Mouse (Mus musculus): Measurements from ENCODE around the gene Polr2e. TPM values are rescaled to one million over a fixed set of nuclear protein-coding genes. Genes with fewer than 3 reads are reported as not detected.
A peak's percentile ranks its signal among the peaks of the same experiment; 100 is the strongest.

The Polr2e gene
- polyA plus RNA-seq, 1 experiment from 2014 or later, result 212 TPM

GRCm38 (mm10) chr10:80032799-80033480 lies 6.7 kb downstream of the Polr2e start:
- Histone ChIP-seq H3K36me3 (ENCODE audit: control insufficient read depth, insufficient read depth, low read length) (peaks cover 12% of the 10 kb centered on the region), H3K9ac (ENCODE audit: low read depth, low read length) (peak overlapping the region; percentile 25), H3K27me3 (replicated peaks; ENCODE audit: control insufficient read depth, insufficient read depth, low read length) (no peaks in the 10 kb centered on the region), H3K4me2 (ENCODE audit: low read depth, low read length) (peak overlapping the region; percentile 26; the same call in 1 of the 2 replicates), H3K4me1 (ENCODE audit: control insufficient read depth, insufficient read depth, low read length) (peaks cover 32% of the 10 kb centered on the region), H3K9me3 (ENCODE audit: control insufficient read depth, low read length) (no peaks in the 10 kb centered on the region), H3K27ac (ENCODE audit: low read length) (peak overlapping the region; percentile 96), H3K4me3 (ENCODE audit: low read length) (no peak overlapping the region)
- WGBS, result 34% methylated on average over 5 of the region's 5 CpGs
- peak; percentile 69 for ATAC-seq

DNA sequence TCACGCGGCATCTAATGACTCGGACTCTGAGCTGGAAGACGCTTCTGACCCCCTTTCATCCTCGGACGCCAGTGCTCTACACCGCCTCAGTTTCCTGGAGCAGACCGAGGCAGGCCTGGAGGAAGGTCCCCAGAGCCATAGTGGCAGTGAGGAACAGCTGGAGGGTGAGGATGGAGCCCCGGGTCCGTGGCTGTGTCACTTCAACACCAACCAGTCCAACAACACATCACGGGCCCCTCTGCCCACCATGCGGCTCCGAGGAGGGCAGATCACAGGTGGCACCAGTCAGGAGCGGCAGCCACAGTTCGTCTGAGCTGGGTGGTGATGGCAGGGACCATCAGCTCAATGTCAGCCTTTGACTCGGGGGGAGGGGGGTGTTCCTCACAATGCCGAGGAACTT lies 8.9 kb downstream of the Polr2e start:
- Histone ChIP-seq H3K4me1 (ENCODE audit: control insufficient read depth, insufficient read depth, low read length) (peaks cover 34% of the 10 kb centered on the region), H3K27me3 (replicated peaks; ENCODE audit: control insufficient read depth, insufficient read depth, low read length) (no peaks in the 10 kb centered on the region), H3K9ac (ENCODE audit: low read depth, low read length) (no peak overlapping the region), H3K36me3 (ENCODE audit: control insufficient read depth, insufficient read depth, low read length) (peaks cover 2% of the 10 kb centered on the region; the same call in 1 of the 2 replicates), H3K4me3 (ENCODE audit: low read length) (no peak overlapping the region), H3K9me3 (ENCODE audit: control insufficient read depth, low read length) (no peaks in the 10 kb centered on the region), H3K27ac (ENCODE audit: low read length) (no peak overlapping the region), H3K4me2 (ENCODE audit: low read depth, low read length) (no peak overlapping the region)
- ATAC-seq, result no peak
- WGBS, result 88% methylated on average over 17 of the region's 17 CpGs

GRCm38 (mm10) chr10:80030191-80030590 lies 9.4 kb downstream of the Polr2e start:
- Histone ChIP-seq H3K4me1 (ENCODE audit: control insufficient read depth, insufficient read depth, low read length) (peaks cover 36% of the 10 kb centered on the region), H3K27ac (ENCODE audit: low read length) (no peak overlapping the region), H3K9ac (ENCODE audit: low read depth, low read length) (no peak overlapping the region), H3K4me2 (ENCODE audit: low read depth, low read length) (no peak overlapping the region), H3K36me3 (ENCODE audit: control insufficient read depth, insufficient read depth, low read length) (no peaks in the 10 kb centered on the region), H3K9me3 (ENCODE audit: control insufficient read depth, low read length) (no peaks in the 10 kb centered on the region), H3K4me3 (ENCODE audit: low read length) (no peak overlapping the region), H3K27me3 (replicated peaks; ENCODE audit: control insufficient read depth, insufficient read depth, low read length) (no peaks in the 10 kb centered on the region)
- 85% methylated on average over 9 of the region's 9 CpGs for WGBS
- no peak for ATAC-seq

- H3K4me3 ChIP-seq (ENCODE audit: low read length), result no peak overlapping the region
- H3K36me3 ChIP-seq (ENCODE audit: control insufficient read depth, insufficient read depth, low read length), result no peaks in the 10 kb centered on the region
- peaks cover 22% of the 10 kb centered on the region for H3K4me1 ChIP-seq (ENCODE audit: control insufficient read depth, insufficient read depth, low read length)
- H3K4me2 ChIP-seq (ENCODE audit: low read depth, low read length), result no peak overlapping the region
- H3K27me3 ChIP-seq (replicated peaks; ENCODE audit: control insufficient read depth, insufficient read depth, low read length), result no peaks in the 10 kb centered on the region
- no peak overlapping the region for H3K9ac ChIP-seq (ENCODE audit: low read depth, low read length)
- ATAC-seq, result no peak
- 93% methylated on average over 13 of the region's 13 CpGs for WGBS
- H3K27ac ChIP-seq (ENCODE audit: low read length), result no peak overlapping the region
- no peaks in the 10 kb centered on the region for H3K9me3 ChIP-seq (ENCODE audit: control insufficient read depth, low read length)
These were observed 11.1 kb downstream of the Polr2e start for GRCm38 (mm10) chr10:80028521-80028846.

DNA sequence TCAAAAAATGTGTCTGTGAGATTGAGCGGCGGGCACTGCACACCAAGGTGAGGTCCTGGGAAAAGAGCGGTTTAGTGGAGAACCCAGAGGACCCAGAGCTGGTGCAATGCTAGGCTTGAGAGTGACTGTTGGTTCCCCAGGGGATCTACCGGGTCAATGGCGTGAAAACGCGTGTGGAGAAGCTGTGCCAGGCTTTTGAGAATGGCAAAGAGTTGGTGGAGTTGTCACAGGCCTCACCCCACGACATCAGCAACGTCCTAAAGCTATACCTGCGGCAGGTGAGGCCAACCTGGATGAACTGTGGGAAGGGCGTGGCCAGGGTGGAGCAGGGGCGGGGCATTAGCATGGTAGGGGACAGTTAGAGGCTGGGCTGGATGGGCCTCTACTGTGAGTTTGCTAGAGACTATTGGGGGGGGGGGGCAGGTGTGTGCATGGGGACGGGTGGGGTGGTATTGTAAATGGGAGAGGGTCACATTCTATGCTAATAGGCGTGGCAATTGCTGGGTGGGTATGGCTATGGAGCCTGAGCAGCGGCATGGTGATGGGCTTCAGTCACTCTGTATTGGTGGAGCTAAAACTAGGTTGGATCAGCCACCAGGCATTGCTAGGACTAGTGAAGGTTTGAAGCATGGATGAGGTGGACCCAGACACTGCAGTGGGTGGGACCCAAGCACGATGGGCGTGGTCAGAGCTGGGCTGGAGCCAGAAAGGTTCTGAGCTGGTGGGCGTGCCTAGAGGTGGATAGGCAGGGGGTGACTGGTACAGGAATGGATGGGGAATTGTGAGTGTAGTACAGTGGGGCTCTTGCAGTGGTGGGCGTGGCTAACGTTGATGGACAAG lies 11.7 kb downstream of the Polr2e start:
- Histone ChIP-seq H3K36me3 (ENCODE audit: control insufficient read depth, insufficient read depth, low read length) (no peaks in the 10 kb centered on the region), H3K4me3 (ENCODE audit: low read length) (no peak overlapping the region), H3K9me3 (ENCODE audit: control insufficient read depth, low read length) (no peaks in the 10 kb centered on the region), H3K9ac (ENCODE audit: low read depth, low read length) (no peak overlapping the region), H3K4me2 (ENCODE audit: low read depth, low read length) (no peak overlapping the region), H3K4me1 (ENCODE audit: control insufficient read depth, insufficient read depth, low read length) (peaks cover 17% of the 10 kb centered on the region), H3K27me3 (replicated peaks; ENCODE audit: control insufficient read depth, insufficient read depth, low read length) (no peaks in the 10 kb centered on the region), H3K27ac (ENCODE audit: low read length) (no peak overlapping the region)
- ATAC-seq, result peak; percentile 58
- WGBS, result 62% methylated on average over 20 of the region's 20 CpGs

DNA sequence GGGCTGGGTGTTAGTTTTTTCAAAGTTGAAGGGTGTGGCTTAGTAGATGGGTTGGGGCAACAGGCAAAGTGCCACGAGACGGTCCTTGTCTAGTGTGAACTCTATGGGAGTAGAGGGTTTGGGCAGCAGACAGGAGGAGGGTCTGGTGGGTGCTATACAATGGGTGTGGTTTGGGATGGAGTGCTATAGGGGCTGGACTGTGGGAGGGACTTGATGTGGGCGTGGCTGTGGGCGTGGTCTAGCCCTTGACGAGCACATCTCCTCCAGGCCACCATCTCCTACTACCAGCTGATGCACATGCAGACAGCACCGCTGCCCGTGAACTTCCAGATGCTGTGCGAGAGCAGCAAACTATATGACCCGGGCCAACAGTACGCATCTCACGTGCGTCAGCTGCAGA lies 13.7 kb downstream of the Polr2e start:
- ATAC-seq, result peak; percentile 26; the same call in 1 of the 2 replicates
- Histone ChIP-seq H3K27ac (ENCODE audit: low read length) (no peak overlapping the region), H3K36me3 (ENCODE audit: control insufficient read depth, insufficient read depth, low read length) (no peaks in the 10 kb centered on the region), H3K4me2 (ENCODE audit: low read depth, low read length) (no peak overlapping the region), H3K4me3 (ENCODE audit: low read length) (no peak overlapping the region), H3K4me1 (ENCODE audit: control insufficient read depth, insufficient read depth, low read length) (peaks cover 13% of the 10 kb centered on the region), H3K9ac (ENCODE audit: low read depth, low read length) (peak overlapping the region; percentile 17; the same call in 1 of the 2 replicates), H3K9me3 (ENCODE audit: control insufficient read depth, low read length) (no peaks in the 10 kb centered on the region), H3K27me3 (replicated peaks; ENCODE audit: control insufficient read depth, insufficient read depth, low read length) (no peaks in the 10 kb centered on the region)
- 57% methylated on average over 12 of the region's 12 CpGs for WGBS

DNA sequence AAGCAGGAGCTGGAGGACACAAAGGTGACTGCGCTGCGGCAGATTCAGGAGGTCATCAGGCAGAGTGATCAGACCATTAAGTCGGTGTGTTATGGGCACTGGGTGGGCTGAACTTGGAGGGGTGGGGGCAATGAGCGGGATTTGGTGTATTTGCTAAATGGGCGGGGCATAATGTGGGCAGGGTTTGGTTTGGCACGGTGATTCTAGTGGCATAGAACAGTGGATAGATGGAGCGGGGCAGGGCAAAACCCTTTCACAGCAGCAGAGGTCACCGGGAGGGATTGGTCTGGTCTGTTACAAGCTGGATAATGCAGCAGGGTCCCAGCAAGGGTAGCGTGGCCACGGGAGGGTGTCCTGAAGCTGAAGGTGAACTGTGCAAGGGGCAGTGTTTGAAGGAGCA lies 14.1 kb downstream of the Polr2e start:
- no peak overlapping the region for H3K27ac ChIP-seq (ENCODE audit: low read length)
- peak overlapping the region; percentile 17; the same call in 1 of the 2 replicates for H3K9ac ChIP-seq (ENCODE audit: low read depth, low read length)
- no peak overlapping the region for H3K4me3 ChIP-seq (ENCODE audit: low read length)
- ATAC-seq, result no peak; the same call in 1 of the 2 replicates
- no peaks in the 10 kb centered on the region for H3K36me3 ChIP-seq (ENCODE audit: control insufficient read depth, insufficient read depth, low read length)
- no peak overlapping the region for H3K4me2 ChIP-seq (ENCODE audit: low read depth, low read length)
- peaks cover 16% of the 10 kb centered on the region for H3K4me1 ChIP-seq (ENCODE audit: control insufficient read depth, insufficient read depth, low read length)
- no peaks in the 10 kb centered on the region for H3K27me3 ChIP-seq (replicated peaks; ENCODE audit: control insufficient read depth, insufficient read depth, low read length)
- WGBS, result 69% methylated on average over 10 of the region's 10 CpGs
- H3K9me3 ChIP-seq (ENCODE audit: control insufficient read depth, low read length), result no peaks in the 10 kb centered on the region

DNA sequence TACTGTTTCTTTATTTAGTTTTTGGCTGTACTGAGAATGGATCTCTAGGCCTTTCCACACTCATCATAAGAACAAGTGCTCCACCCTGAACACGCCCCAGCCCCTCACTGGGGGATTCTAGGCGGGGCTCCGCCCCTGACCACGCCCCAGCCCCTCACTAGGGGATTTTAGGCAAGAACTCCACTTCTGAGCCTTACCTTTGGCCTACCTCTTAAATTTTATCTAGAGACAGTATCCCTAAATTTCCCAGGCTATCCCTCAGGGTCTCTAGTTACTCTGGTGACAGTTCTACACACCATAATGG lies 14.6 kb downstream of the Polr2e start:
- H3K4me1 ChIP-seq (ENCODE audit: control insufficient read depth, insufficient read depth, low read length), result peaks cover 17% of the 10 kb centered on the region
- H3K4me3 ChIP-seq (ENCODE audit: low read length), result no peak overlapping the region
- 59% methylated on average over 4 of the region's 4 CpGs for WGBS
- H3K4me2 ChIP-seq (ENCODE audit: low read depth, low read length), result no peak overlapping the region
- H3K9me3 ChIP-seq (ENCODE audit: control insufficient read depth, low read length), result no peaks in the 10 kb centered on the region
- no peaks in the 10 kb centered on the region for H3K36me3 ChIP-seq (ENCODE audit: control insufficient read depth, insufficient read depth, low read length)
- H3K27ac ChIP-seq (ENCODE audit: low read length), result no peak overlapping the region
- H3K9ac ChIP-seq (ENCODE audit: low read depth, low read length), result no peak overlapping the region
- no peak for ATAC-seq
- H3K27me3 ChIP-seq (replicated peaks; ENCODE audit: control insufficient read depth, insufficient read depth, low read length), result no peaks in the 10 kb centered on the region

- Histone ChIP-seq H3K9ac (ENCODE audit: low read depth, low read length) (no peak overlapping the region), H3K27ac (ENCODE audit: low read length) (no peak overlapping the region), H3K27me3 (replicated peaks; ENCODE audit: control insufficient read depth, insufficient read depth, low read length) (no peaks in the 10 kb centered on the region), H3K9me3 (ENCODE audit: control insufficient read depth, low read length) (no peaks in the 10 kb centered on the region), H3K4me3 (ENCODE audit: low read length) (no peak overlapping the region), H3K4me2 (ENCODE audit: low read depth, low read length) (no peak overlapping the region), H3K36me3 (ENCODE audit: control insufficient read depth, insufficient read depth, low read length) (no peaks in the 10 kb centered on the region), H3K4me1 (ENCODE audit: control insufficient read depth, insufficient read depth, low read length) (peaks cover 20% of the 10 kb centered on the region)
- WGBS, result 78% methylated on average over 15 of the region's 15 CpGs
- no peak for ATAC-seq
These were observed 15.2 kb downstream of the Polr2e start for GRCm38 (mm10) chr10:80024229-80025043.
